Mouse (Mus musculus): ENCODE data around the gene Lrrc45. TPM values are rescaled to one million over a fixed set of nuclear protein-coding genes. Genes with fewer than 3 reads are reported as not detected.

Lrrc45 gene
- polyA plus RNA-seq, 1 experiment = 13.5 TPM

GRCm38 (mm10) chr11:120676951-120677350 is 36.8 kb upstream of the Lrrc45 start:
- no peak for TF ChIP-seq CTCF (IDR thresholded peaks at IDR 0.05; ENCODE audit: control insufficient read depth, insufficient read depth, insufficient read length)
- TF ChIP-seq USF1 (IDR thresholded peaks at IDR 0.05; ENCODE audit: low read depth) = no peak
- no peak for TF ChIP-seq CEBPB (IDR thresholded peaks at IDR 0.05; ENCODE audit: low read depth)
- no peak for TF ChIP-seq MAX (IDR thresholded peaks at IDR 0.05)
- TF ChIP-seq MYOD1 (IDR thresholded peaks at IDR 0.05; ENCODE audit: control insufficient read depth, insufficient read length, low read depth) = no peak
- no peak for TF ChIP-seq MYOG (IDR thresholded peaks at IDR 0.05; ENCODE audit: control insufficient read depth, extremely low read depth, insufficient read length)
- TF ChIP-seq FOSL1 (IDR thresholded peaks at IDR 0.05; ENCODE audit: insufficient read depth, low read length, poor library complexity, severe bottlenecking) = no peak
- no peak overlapping the region for H3ac ChIP-seq (ENCODE audit: control insufficient read depth, insufficient read length, low read depth)
- peaks cover 37% of the 10 kb centered on the region for H3K79me2 ChIP-seq (ENCODE audit: control insufficient read depth, insufficient read depth)
- no peak overlapping the region for H3K4me3 ChIP-seq (ENCODE audit: insufficient read depth, poor library complexity, severe bottlenecking)
- peaks cover 43% of the 10 kb centered on the region for H3K36me3 ChIP-seq (ENCODE audit: control insufficient read depth, insufficient read depth)
- no peaks in the 10 kb centered on the region for H3K27me3 ChIP-seq (ENCODE audit: control insufficient read depth, insufficient read depth, insufficient read length)
- no peaks in the 10 kb centered on the region for H3K79me3 ChIP-seq (ENCODE audit: low read depth)

DNA sequence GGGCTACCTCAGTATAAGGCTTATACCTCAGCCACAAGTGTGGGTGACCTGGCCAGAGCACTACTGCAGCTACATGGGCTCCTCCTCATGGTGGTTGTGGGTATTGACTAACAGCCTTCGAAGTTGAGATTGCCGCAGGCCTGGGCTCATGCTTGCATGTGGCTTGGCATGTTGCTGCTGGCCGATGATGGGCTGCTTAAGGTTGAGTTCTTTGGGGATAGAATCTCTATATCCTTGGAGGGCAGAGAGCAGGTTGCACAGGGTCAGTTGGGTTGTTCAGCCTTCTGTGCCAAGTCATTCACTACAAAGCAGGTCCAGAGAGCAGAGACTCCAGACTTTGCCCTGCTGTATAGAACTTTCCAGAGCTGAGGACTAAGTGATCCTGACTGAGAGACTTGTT is 33.8 kb upstream of the Lrrc45 start:
- Histone ChIP-seq H3ac (ENCODE audit: control insufficient read depth, insufficient read length, low read depth) (no peak overlapping the region), H3K79me3 (ENCODE audit: low read depth) (peaks cover 5% of the 10 kb centered on the region), H3K4me3 (ENCODE audit: insufficient read depth, poor library complexity, severe bottlenecking) (no peak overlapping the region), H3K79me2 (ENCODE audit: control insufficient read depth, insufficient read depth) (peaks cover 38% of the 10 kb centered on the region), H3K36me3 (ENCODE audit: control insufficient read depth, insufficient read depth) (peaks cover 51% of the 10 kb centered on the region), H3K27me3 (ENCODE audit: control insufficient read depth, insufficient read depth, insufficient read length) (no peaks in the 10 kb centered on the region)
- TF ChIP-seq CTCF (IDR thresholded peaks at IDR 0.05; ENCODE audit: control insufficient read depth, insufficient read depth, insufficient read length) (no peak), MAX (IDR thresholded peaks at IDR 0.05) (no peak), FOSL1 (IDR thresholded peaks at IDR 0.05; ENCODE audit: insufficient read depth, low read length, poor library complexity, severe bottlenecking) (no peak)

GRCm38 (mm10) chr11:120682683-120683082 is 31.0 kb upstream of the Lrrc45 start:
- Histone ChIP-seq H3K4me3 (ENCODE audit: insufficient read depth, poor library complexity, severe bottlenecking) (no peak overlapping the region), H3K36me3 (ENCODE audit: control insufficient read depth, insufficient read depth) (peaks cover 63% of the 10 kb centered on the region), H3K27me3 (ENCODE audit: control insufficient read depth, insufficient read depth, insufficient read length) (no peaks in the 10 kb centered on the region), H3K79me2 (ENCODE audit: control insufficient read depth, insufficient read depth) (peaks cover 16% of the 10 kb centered on the region), H3ac (ENCODE audit: control insufficient read depth, insufficient read length, low read depth) (no peak overlapping the region), H3K79me3 (ENCODE audit: low read depth) (peaks cover 7% of the 10 kb centered on the region)
- TF ChIP-seq MYOG (IDR thresholded peaks at IDR 0.05; ENCODE audit: control insufficient read depth, extremely low read depth, insufficient read length) = no peak
- no peak for TF ChIP-seq MYOD1 (IDR thresholded peaks at IDR 0.05; ENCODE audit: control insufficient read depth, insufficient read length, low read depth)
- peak; percentile 86 for TF ChIP-seq MAX (IDR thresholded peaks at IDR 0.05)
- peak; percentile 69 for TF ChIP-seq CEBPB (IDR thresholded peaks at IDR 0.05; ENCODE audit: low read depth)
- TF ChIP-seq USF1 (IDR thresholded peaks at IDR 0.05; ENCODE audit: low read depth) = peak; percentile 28
- TF ChIP-seq FOSL1 (IDR thresholded peaks at IDR 0.05; ENCODE audit: insufficient read depth, low read length, poor library complexity, severe bottlenecking) = peak; percentile 44
- TF ChIP-seq CTCF (IDR thresholded peaks at IDR 0.05; ENCODE audit: control insufficient read depth, insufficient read depth, insufficient read length) = no peak

- H3K36me3 ChIP-seq (ENCODE audit: control insufficient read depth, insufficient read depth) = peaks cover 61% of the 10 kb centered on the region
- no peak for TF ChIP-seq USF1 (IDR thresholded peaks at IDR 0.05; ENCODE audit: low read depth)
- TF ChIP-seq CEBPB (IDR thresholded peaks at IDR 0.05; ENCODE audit: low read depth) = no peak
- TF ChIP-seq MAX (IDR thresholded peaks at IDR 0.05) = peak; percentile 21
- TF ChIP-seq MYOD1 (IDR thresholded peaks at IDR 0.05; ENCODE audit: control insufficient read depth, insufficient read length, low read depth) = no peak
- no peak for TF ChIP-seq FOSL1 (IDR thresholded peaks at IDR 0.05; ENCODE audit: insufficient read depth, low read length, poor library complexity, severe bottlenecking)
Observed at GRCm38 (mm10) chr11:120683536-120683935, 30.2 kb upstream of the Lrrc45 start.

GRCm38 (mm10) chr11:120684086-120684485 is 29.6 kb upstream of the Lrrc45 start:
- Histone ChIP-seq H3K36me3 (ENCODE audit: control insufficient read depth, insufficient read depth) (peaks cover 61% of the 10 kb centered on the region), H3ac (ENCODE audit: control insufficient read depth, insufficient read length, low read depth) (no peak overlapping the region), H3K27me3 (ENCODE audit: control insufficient read depth, insufficient read depth, insufficient read length) (no peaks in the 10 kb centered on the region), H3K79me3 (ENCODE audit: low read depth) (peaks cover 7% of the 10 kb centered on the region), H3K4me3 (ENCODE audit: insufficient read depth, poor library complexity, severe bottlenecking) (no peak overlapping the region), H3K79me2 (ENCODE audit: control insufficient read depth, insufficient read depth) (peaks cover 16% of the 10 kb centered on the region)
- TF ChIP-seq MYOG (IDR thresholded peaks at IDR 0.05; ENCODE audit: control insufficient read depth, extremely low read depth, insufficient read length) = no peak
- no peak for TF ChIP-seq CEBPB (IDR thresholded peaks at IDR 0.05; ENCODE audit: low read depth)
- TF ChIP-seq CTCF (IDR thresholded peaks at IDR 0.05; ENCODE audit: control insufficient read depth, insufficient read depth, insufficient read length) = no peak
- no peak for TF ChIP-seq USF1 (IDR thresholded peaks at IDR 0.05; ENCODE audit: low read depth)
- no peak for TF ChIP-seq MAX (IDR thresholded peaks at IDR 0.05)
- TF ChIP-seq FOSL1 (IDR thresholded peaks at IDR 0.05; ENCODE audit: insufficient read depth, low read length, poor library complexity, severe bottlenecking) = no peak
- no peak for TF ChIP-seq MYOD1 (IDR thresholded peaks at IDR 0.05; ENCODE audit: control insufficient read depth, insufficient read length, low read depth)

More at GRCm38 (mm10) chr11:120683536-120683935, 30.2 kb upstream of the Lrrc45 start:
- Histone ChIP-seq H3K79me2 (ENCODE audit: control insufficient read depth, insufficient read depth) (peaks cover 16% of the 10 kb centered on the region), H3K27me3 (ENCODE audit: control insufficient read depth, insufficient read depth, insufficient read length) (no peaks in the 10 kb centered on the region), H3K79me3 (ENCODE audit: low read depth) (peaks cover 7% of the 10 kb centered on the region), H3K4me3 (ENCODE audit: insufficient read depth, poor library complexity, severe bottlenecking) (no peak overlapping the region), H3ac (ENCODE audit: control insufficient read depth, insufficient read length, low read depth) (no peak overlapping the region)

DNA sequence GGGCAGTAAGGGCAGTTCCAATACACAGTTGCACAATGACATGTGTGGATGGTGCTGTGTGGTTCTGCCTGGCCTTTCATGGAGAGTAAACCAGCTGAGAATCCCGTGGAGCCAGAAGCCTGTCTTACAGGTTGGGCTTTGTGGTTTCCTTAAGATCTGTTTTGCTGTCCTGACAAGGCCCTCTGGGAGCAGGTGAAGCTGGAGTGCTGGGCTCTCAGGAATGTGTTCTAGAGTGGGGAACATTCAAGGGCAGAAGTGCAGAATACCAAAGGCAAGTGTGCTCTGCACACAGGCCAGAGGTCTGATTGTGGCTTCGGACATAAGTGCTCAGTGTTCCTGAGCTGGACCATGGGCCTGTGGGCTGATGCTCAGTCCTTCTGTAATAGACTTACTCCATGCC is 29.1 kb upstream of the Lrrc45 start:
- H3K36me3 ChIP-seq (ENCODE audit: control insufficient read depth, insufficient read depth) = peaks cover 61% of the 10 kb centered on the region
- TF ChIP-seq FOSL1 (IDR thresholded peaks at IDR 0.05; ENCODE audit: insufficient read depth, low read length, poor library complexity, severe bottlenecking) (no peak), CEBPB (IDR thresholded peaks at IDR 0.05; ENCODE audit: low read depth) (no peak), MYOD1 (IDR thresholded peaks at IDR 0.05; ENCODE audit: control insufficient read depth, insufficient read length, low read depth) (no peak), MYOG (IDR thresholded peaks at IDR 0.05; ENCODE audit: control insufficient read depth, extremely low read depth, insufficient read length) (no peak), CTCF (IDR thresholded peaks at IDR 0.05; ENCODE audit: control insufficient read depth, insufficient read depth, insufficient read length) (no peak), USF1 (IDR thresholded peaks at IDR 0.05; ENCODE audit: low read depth) (no peak), MAX (IDR thresholded peaks at IDR 0.05) (no peak)
- H3K4me3 ChIP-seq (ENCODE audit: insufficient read depth, poor library complexity, severe bottlenecking) = no peak overlapping the region
- no peak overlapping the region for H3ac ChIP-seq (ENCODE audit: control insufficient read depth, insufficient read length, low read depth)
- no peaks in the 10 kb centered on the region for H3K27me3 ChIP-seq (ENCODE audit: control insufficient read depth, insufficient read depth, insufficient read length)
- peaks cover 7% of the 10 kb centered on the region for H3K79me3 ChIP-seq (ENCODE audit: low read depth)
- peaks cover 16% of the 10 kb centered on the region for H3K79me2 ChIP-seq (ENCODE audit: control insufficient read depth, insufficient read depth)

Measured in C2C12 (cell line).